Mouse (Mus musculus) cerebellum, adult 18-20 months (tissue): Measurements from ENCODE around the gene Slc16a3.

Experiments
- DNase-seq, 2 experiments: peaks; one replicate each; pipeline ENCODE4 v3.0.0; 2021

The Slc16a3 gene

DNA sequence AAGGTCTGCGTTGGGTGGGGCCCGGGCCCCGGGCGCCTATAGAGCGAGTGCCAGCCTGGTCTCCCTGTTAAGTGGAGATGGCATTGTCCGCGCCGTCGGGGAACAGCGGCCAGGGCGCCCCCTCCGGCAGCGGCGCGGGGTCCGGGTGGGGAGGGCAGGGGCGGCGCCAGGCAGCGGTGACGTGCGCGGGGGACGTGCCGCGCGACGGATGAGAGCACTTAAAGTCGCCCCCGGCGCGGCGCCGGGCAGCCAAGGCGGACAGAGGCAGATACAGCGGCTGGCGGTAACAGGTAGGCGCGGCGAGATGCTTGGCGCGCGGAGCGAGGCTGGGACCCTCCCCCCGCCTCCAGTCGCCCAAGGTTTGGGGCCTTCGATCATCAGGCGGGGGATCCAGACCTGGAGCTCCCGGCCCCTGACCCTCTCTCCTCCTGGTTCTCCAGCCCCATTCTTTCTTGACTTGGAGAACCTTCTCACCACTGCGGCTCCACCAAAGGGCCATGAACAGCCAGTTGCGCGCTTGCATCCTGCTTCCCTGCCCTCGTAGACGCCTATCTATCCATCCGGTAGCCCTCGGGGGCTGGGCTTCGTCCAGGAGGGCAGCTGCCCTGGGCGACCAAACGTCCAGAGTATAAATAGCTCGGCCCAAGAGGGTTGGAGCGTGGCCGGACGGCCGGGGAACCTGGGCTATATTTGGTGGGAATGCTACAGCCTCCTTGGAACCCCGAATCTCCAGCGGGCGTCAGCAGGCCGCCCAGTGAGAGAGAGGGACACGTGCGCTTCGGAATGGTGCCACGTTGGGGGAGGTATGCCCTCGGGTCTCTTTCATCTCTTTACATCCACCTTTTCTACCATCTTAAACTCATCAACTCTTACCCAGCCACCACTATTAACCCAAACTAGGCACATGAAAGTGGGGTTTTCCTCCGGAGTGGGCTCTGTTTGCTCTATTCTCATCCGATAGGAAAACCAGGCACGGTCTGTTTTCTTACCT is 876 bp downstream of the Slc16a3 start:
- DNase-seq = no peak

DNA sequence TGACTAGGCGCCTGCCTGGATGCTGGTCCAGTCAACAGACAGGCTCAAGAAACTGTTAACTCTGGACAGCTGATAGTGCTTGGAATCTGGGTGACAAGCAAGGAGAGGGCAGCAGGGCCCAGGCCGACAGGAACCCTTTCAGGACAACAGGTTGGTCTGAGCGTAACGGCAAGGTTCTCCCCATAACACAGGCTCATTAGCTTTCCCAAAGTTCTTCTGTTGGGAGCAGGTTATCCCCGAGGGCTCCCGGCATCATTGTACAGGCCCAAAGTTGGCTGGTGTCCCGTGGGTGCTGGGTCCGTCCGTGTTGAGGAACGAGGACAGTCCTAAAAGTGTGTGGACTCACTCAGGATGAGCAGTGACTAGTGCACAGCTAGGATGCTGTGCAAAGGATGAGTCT is 1.6 kb downstream of the Slc16a3 start:
- no peak for DNase-seq

DNA sequence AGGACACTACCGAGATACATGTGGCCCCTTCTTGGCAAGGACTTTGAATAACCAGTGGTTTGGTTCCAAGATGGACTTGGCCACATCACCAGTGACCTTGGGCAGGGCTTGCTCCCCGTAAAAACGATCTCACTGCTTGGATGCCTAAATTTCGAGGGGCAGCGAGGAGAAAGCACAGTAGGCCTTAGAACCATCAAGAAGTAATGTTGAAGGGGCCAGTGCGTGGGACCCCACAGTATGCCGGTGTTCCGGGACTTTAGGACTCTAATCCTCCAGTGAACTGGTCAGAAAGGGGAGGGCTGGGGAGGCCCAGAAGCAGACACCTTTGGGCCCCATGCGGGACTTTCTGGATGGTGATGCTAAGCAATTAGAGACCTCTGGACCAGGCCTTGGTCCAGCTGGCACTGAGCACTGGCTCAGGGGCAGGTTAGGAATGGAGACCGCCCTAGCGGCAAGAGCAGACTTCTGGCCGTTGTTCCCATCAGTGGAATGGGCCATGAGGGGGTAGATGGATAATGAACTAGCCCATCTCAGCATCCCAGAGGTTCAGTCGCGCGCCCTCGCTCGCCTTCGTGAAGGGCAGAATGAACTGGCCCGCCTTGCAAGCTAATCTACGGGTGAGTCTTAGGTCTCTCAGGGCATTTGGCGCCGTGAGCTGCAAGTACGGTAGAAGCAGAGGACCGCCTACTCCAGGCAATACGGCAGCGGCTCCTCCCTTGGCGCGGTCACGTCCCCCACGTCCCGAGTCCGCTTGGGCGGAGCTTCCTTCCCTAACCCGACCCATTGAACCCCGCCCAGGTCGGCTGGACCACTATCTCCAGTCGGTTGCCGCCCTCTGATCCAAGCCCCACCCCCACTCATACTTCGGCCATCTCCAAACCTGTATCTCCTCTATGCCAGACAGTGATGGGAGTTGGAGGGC is 2.3 kb downstream of the Slc16a3 start:
- DNase-seq = peak; percentile 85 to 93

DNA sequence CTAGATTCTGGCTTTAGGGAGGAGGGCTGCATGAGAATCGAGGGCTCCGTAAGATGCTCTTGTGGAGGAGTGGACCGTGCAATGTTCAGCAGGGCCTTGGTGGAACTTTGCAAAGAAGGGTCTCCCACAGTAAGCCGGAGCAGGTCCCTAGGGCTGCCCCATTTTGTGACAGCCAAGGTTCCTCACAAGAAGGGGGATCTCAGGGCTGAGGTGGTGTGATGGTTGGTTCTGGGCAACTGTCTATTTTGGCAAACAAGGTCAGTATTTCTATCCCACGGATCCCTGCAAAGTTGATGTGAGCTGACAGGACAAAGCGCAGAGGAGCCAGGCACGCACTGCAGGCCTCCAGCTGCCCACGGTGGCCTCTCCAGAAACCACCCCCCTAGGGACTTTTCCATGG is 3.0 kb downstream of the Slc16a3 start:
- DNase-seq = no peak

DNA sequence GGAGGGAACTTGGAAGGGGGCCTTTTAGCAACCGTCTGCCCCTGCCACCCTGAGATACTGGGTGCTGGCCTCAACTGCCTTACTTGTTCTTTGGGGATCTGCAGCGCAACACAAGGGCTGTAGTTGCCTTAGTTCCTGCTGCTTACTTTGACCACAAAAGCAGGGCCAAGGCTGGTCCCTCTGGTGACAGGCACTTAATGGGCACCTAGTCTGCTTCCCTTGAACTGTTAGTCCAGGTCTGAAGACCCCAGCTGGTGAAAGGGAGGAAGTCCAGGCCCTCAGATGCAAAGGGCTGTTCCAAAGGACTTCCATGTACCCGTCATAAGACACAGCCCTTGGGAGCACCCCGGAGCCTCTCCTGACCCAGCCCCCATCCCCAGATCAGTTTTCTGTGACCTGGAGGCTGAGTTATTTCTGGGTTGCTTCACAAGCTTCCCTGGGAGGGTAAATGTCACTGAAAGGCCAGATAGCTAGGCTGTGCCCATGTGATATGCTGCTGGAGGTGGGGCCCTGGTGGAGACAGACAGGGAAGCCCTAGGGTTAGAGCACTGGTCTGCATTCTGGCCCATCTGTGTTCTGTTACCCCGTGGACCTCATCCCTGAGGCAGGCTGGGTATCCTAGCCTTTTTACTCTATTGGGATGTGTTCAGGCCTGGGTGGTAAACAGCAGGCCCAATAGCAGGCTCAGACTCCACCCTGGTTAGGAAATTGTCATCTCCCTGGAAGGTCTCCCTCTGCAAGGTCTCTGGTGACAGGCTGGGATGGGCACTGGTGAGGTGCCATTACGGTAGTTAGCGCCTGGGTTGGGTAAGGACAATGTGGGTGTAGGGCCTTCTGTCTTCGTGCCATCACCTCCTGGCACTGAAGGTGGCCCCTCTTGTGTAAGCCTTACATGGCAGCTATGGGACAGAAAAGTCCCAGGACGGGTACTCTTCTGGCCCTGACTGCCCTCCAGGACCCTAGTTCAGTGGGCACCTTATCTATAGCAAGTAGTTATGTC is 3.8 kb downstream of the Slc16a3 start:
- no peak for DNase-seq

DNA sequence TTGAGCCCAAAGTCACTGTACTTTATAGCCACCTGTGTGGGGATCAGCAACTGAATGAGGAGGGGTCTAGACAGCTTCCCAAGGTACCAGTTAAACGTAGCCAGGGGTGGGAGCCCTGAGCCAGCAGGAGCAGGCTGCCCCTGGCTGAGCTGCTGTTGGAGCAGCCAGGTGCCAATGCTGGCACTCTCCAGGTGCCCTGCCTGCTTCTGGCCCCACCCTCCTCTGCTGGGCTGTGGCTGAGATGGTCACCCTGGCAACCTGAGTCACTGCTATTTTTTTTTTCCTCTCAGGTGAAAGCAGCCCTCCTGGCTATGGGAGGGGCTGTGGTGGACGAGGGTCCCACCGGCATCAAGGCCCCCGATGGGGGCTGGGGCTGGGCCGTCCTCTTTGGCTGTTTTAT is 6.7 kb downstream of the Slc16a3 start:
- DNase-seq = no peak

DNA sequence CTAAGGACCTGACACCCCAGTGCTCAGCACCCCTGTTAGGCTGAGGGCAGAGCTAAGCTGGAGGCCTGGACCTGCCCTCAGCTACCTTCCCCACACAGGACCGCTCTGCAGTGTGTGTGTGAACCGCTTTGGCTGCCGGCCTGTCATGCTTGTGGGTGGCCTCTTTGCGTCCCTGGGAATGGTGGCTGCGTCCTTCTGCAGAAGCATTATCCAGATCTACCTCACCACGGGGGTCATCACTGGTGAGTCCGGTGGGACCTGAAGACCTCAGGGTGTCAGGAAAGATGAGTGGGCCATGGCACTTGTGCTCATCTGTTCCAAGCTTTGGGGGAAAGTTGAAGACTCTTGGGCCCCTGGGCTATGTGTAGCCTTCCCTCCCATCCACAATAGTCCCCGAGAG is 7.4 kb downstream of the Slc16a3 start:
- no peak for DNase-seq

DNA sequence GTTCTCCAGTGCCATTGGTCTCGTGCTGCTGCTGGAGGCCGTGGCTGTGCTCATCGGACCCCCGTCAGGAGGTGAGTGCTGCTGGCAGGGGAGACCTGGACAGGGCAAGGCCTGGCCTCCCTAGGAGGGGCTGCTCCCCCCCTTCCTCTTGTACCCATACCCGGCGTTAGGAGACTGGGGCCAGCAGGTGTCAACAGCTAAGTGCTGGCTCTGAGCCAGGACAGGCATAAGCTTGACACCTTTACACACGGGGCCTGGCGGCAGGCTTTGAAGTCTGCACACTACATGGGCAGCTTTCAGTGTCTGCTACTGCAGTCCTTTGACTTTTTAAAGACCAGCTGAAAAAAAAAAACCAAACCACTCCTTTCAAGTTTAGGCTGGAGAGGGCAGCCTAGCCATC is 8.8 kb downstream of the Slc16a3 start:
- DNase-seq = no peak

DNA sequence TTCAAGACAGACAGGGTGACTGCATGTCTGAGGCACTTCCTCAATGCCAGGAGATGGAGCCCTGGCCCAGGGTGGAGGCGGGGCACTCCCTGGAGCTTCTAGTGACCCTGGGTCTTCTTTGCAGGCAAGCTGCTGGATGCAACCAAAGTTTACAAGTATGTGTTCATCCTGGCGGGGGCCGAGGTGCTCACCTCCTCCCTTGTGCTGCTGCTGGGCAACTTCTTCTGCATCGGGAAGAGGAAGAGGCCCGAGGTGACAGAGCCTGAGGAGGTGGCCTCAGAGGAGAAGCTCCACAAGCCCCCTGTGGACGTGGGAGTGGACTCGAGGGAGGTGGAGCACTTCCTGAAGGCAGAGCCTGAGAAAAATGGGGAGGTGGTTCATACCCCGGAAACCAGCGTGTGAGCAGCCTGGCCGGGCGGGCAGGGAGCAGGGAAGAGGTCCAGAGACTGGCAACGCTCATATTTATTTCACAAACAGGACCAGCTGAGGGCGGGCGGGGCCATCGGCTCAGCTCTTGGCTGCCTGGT is 9.5 kb downstream of the Slc16a3 start:
- no peak for DNase-seq

DNA sequence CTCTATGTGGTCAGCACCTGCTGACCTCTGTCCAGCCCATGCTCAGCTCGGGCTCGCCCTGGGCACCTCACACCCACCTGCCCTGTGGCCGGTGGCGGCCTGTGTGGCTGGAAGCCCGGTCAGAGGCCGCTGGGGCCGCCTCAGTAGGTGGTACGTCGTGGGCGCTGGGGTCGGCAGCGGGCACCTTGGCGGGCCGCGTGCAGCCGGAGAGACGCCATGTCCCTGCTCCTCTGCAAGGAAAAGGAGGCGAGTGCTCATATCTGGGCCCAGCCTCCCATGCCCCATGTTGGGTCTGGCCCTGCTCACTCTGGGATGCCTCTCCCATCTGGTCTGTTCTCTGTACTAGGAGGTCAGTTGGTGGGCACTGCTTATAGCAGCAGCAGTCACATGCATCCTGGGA is 10.8 kb downstream of the Slc16a3 start:
- no peak for DNase-seq

DNA sequence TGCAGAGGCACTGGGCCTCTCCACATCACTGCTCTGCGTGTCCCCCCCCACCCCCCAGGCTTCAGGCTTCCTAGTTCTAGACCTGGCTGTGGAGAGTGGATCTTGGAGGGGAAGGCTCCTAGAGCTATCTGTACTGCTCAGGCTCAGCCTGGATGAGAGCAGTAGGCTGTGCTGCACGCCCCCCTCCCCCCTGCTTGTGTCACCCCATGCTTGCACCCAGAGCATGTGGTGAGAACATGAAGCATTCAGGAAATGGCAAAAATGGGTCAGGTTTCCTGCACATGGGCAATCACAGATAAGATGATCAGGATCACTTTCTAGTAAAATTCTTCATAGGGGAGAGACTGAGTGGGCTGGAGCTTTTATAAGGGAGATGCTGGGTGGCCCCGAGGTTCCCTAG is 11.3 kb downstream of the Slc16a3 start:
- no peak for DNase-seq

DNA sequence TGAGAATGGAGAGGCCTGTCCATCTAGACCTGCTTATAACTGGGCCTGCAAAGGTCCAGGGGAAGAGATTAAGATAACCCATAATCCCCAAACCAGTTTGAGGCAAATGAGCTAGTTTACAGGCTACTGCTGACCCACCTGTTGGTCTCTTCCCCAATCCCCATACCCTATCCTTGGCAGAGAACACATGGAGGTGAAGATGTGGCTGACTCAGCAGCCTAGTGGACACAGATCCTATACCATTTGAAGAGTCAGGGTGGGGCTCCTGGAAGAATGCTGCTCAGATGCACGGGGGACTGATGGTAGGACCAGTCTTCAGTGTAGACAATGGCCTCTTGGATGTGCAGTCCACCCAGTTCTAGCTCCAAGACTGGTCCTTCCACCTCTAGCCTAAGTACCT is 12.0 kb downstream of the Slc16a3 start:
- no peak for DNase-seq

DNA sequence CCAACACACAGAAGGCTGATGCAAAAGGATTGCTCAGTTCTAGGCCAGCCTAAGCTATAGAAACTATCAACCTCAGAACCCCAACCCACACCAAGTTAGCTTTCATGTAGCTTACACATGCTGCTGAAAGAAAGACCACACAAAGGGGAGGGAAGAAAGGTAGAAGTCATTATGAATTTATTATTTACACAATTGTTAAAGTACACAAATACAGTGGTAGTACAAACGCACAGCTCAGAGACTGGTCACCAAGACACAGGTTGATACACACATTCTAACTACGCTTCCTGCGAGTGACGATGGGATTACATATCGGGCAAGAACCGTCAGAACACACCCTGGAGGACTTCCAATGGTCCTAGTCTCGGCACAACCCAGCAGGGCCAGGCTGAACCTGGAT is 13.3 kb downstream of the Slc16a3 start:
- no peak for DNase-seq

DNA sequence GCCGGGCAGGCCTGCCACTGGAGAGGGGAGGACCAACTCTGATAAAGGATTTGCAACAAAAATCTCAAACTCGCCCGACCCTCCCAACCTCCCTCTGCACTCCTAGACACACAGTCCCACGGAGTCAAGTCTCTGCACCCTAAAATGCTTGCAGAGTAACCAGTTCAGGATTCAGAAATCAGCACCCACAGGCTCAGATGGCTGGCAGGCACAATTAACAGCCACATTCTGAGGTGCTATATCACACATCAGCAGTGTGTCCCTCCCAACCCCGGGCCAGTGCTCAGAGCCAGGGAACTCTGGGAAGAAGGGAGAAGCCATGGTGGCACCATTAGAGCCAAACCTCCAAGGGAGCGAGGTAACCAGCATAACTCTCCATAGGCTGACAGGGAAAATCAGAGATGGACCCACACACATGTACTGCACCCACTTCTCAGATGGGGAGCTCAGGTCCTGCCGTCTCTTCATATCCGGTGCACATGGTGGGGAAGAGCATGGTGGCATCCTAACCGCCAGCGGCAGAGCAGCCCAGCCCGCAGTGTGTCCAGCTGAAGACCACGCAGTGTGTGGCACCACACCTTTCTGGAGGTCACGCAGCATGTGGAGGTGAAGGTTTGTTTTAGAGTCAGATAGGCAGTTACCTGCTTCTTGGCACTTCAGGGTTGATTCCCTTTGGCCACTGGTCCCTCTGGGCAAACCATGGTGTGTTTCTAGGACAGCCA is 13.9 kb downstream of the Slc16a3 start:
- DNase-seq = no peak

DNA sequence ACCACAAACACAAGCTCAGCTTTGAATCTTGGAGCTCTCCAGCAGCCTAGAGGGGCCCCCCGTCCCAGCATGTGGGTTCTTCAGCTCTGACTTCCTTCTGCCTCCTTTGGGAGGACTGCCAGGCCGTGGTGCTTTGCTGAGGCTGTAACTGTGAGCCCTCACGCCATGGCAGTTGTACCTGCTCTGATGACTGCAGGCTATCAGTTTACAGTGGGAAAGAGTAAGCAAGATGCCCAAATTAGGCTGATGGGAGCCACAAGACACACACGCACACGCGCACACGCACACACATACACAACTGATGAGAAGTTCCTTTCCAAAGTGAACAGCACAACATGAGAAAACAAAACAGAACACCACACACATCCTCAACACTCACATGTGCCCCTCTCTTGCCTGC is 14.6 kb downstream of the Slc16a3 start:
- no peak for DNase-seq

DNA sequence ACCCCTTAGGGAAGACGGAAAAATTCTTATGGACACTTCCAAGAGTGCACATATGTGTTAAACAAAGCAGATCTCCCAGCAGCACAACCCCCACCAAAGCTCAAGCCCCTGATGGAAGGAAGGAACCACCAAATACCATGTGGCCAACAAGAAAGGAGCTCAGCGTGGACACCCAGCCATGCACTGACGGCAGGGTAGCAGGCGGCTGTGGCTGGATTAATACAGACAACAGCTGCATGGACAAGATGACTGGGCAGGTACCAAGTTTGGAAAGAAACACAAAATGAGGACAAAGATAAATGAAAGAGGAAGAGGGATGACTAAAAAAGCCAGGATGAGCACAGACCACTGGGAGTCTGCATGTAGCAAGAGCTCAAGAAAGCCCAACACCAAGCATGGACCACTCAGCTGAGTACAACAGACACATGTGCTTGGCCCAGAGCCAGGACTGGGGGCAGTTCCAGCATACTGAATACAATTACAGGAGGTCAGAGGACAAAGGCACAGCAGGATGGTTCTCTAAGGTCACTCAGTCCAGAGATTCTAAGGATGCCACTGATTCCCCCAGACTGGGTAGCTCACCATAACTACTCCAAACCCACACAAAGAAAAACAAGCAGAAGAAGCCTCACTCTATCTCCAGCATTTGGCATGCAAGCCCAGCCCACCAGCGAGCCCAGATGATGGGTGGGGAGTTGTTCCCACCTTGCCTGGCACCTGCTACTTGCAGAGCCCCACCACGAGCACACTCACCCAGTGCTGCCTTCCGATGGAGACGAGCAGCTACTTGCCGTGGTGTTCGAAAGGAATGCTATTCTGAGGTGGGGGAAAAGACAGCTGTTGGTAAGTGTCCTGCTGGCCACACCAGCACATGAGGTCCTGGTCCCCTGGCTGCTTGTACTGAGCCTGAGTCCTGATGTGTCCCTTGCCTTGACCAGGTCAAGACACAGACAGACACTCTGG is 16.2 kb downstream of the Slc16a3 start:
- DNase-seq = no peak

DNA sequence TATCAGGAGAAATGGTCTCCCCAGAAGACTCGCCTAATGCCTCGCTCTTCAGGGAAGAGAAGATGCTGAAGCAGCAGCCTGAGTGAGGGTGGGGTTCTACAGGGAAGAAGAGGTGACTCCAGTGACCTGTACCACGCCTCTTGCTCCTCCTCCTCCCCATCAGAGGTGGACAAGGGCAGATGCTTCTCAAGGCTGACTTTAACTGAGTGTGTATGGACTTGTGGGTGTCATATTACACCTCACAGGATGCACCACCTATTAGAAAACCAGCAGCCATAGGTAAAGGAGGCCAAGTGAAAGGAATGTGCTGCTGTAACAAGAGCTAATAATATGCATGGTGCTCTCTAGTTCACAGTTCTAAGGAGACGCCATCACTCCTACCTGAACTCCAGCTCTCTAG is 17.3 kb downstream of the Slc16a3 start:
- DNase-seq = no peak

DNA sequence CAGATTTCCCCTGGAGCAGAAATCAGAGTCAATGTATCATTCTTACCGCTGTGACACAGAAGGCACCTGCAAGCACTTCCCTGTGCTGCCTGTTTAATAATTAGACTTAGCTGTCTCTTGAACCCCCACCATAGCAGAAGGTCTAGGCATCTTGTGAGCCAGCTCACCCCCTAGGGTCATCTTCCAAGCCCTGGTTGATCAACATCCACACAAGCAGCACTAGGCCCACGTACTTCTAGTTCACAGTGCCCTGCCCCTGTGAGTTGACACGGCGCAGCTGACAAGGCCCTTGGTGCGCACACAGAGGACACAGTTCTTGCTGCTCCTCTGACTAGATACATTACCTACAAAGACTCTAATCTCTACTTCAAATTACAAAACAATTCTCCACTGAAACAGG is 21.5 kb downstream of the Slc16a3 start:
- no peak for DNase-seq

DNA sequence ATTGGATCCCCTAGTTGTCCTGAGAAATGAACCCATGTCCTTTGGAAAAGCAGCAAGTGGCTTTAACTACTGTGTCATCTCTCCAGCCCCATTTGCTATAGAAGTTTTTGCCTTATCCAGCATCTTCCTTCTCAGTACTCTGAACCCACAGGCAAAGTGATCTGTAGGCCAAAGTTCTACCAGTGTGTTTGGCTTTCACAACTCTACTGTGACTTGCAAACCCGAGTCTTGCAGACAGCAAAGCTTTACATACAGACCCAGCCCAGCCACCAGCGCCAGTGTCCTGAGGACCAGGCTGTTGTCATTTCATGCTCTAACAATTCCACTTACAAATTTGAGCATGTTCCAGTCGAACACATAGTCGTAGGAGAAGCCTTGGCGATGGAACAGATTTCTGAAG is 23.0 kb downstream of the Slc16a3 start:
- no peak for DNase-seq

DNA sequence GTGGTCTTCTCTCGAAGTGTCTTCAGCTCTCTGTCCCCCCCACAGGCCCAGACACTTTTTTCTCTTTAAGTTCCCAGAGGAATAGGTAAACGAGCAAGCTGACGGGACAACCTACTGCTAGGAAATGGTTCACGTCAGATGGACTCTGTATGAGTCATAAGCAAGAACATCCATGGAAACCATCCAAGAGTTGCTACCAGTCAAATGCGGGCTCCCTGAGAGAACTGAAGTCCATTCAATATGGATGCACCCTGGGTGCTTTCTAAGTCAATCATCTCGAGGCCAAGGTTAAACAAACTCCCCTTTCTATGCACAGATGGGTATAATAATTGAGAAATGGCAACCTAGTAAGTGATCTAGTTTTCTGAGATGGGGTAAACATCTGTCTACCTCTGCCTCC is 25.0 kb downstream of the Slc16a3 start:
- DNase-seq = no peak
